Comparison of ENCODE assay signal across 8 mouse cellular contexts in the genomic region with DNA sequence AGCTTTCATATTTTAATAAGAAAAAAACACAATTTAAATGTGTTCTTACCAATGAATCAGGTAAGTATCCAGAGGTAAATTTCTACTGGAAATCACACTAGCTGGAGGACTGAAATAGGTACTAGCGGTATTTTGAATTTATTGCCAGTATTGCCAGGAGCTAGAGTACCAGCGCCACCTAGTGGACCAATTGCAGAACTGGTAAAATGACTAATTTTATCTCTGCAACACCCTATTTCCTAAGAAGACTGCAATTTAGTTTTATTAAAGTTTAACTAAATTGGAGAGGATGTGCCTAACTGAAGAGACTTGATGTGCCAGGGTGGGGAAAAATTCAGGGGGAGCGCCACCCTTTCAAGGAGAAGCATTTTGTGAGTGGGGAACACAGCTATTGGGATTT.
DNase-seq lines count a peak whose midpoint lies in the region; ATAC-seq lines count a peak whose summit lies in the region.

No protein-coding gene starts in this region.

- WGBS in kidney, embryonic 14.5 days, result 5% methylated on average over 3 of the region's 3 CpGs
- 6% methylated on average over 3 of the region's 3 CpGs for WGBS in limb, embryonic 11.5 days

- H3K9ac ChIP-seq in kidney, embryonic 14.5 days (ENCODE audit: low read depth, low read length), result no peak overlapping the region
- H3K9ac ChIP-seq in limb, embryonic 11.5 days (ENCODE audit: low read length), result no peak overlapping the region

- H3K9me3 ChIP-seq in kidney, embryonic 14.5 days (ENCODE audit: control insufficient read depth, low read length), result no peaks in the 10 kb centered on the region
- H3K9me3 ChIP-seq in limb, embryonic 11.5 days (ENCODE audit: control insufficient read depth, low read length), result no peaks in the 10 kb centered on the region

- peak; percentile 0 to 15 for DNase-seq in kidney, adult 8-10 months
- DNase-seq in NIH3T3 (ENCODE audit: low read depth), result peak; percentile 72
- peak; percentile 43 to 69 for DNase-seq in cerebellum, postnatal 25 days
- peak; percentile 62 for DNase-seq in heart, postnatal 4 days
- peak; percentile 67 for DNase-seq in limb, embryonic 11.5 days (ENCODE audit: low spot score)
- DNase-seq in right cerebral cortex, postnatal 10 days (ENCODE audit: low spot score in 2 of 2), result peak; percentile 53 to 77
- no peak for DNase-seq in thymus, postnatal 25 days

- no peaks in the 10 kb centered on the region for H3K27me3 ChIP-seq in kidney, embryonic 14.5 days (ENCODE audit: control insufficient read depth, insufficient read depth, low read length)
- no peaks in the 10 kb centered on the region for H3K27me3 ChIP-seq in limb, embryonic 11.5 days (ENCODE audit: control insufficient read depth, insufficient read depth, low read length)

- H3K4me3 ChIP-seq in kidney, embryonic 14.5 days (ENCODE audit: low read length), result no peak overlapping the region
- no peak overlapping the region for H3K4me3 ChIP-seq in limb, embryonic 11.5 days (ENCODE audit: low read depth, low read length)

- no peak overlapping the region for H3K4me2 ChIP-seq in kidney, embryonic 14.5 days (replicated peaks; ENCODE audit: low read depth, low read length)
- no peak overlapping the region for H3K4me2 ChIP-seq in limb, embryonic 11.5 days (ENCODE audit: low read depth, severe bottlenecking)

- no peak; the same call in 1 of the 2 replicates for ATAC-seq in kidney, embryonic 14.5 days (ENCODE audit: low FRiP score, low TSS enrichment)
- peak; percentile 47; the same call in 1 of the 2 replicates for ATAC-seq in limb, embryonic 11.5 days (ENCODE audit: insufficient number of reproducible peaks, low FRiP score, low TSS enrichment, low read depth)

- H3K36me3 ChIP-seq in kidney, embryonic 14.5 days (ENCODE audit: control insufficient read depth, insufficient read depth, low read length), result no peaks in the 10 kb centered on the region
- H3K36me3 ChIP-seq in limb, embryonic 11.5 days (ENCODE audit: control insufficient read depth, insufficient read depth, low read length), result no peaks in the 10 kb centered on the region

- no peaks in the 10 kb centered on the region for H3K4me1 ChIP-seq in kidney, embryonic 14.5 days (ENCODE audit: control insufficient read depth, insufficient read depth, low read length)
- no peaks in the 10 kb centered on the region for H3K4me1 ChIP-seq in limb, embryonic 11.5 days (ENCODE audit: control insufficient read depth, insufficient read depth, low read length)

- no peak overlapping the region for H3K27ac ChIP-seq in kidney, embryonic 14.5 days (ENCODE audit: low read depth, low read length)
- H3K27ac ChIP-seq in limb, embryonic 11.5 days (replicated peaks; ENCODE audit: low read depth, low read length), result no peak overlapping the region
